Mouse (Mus musculus) heart, adult 2 months (tissue): ENCODE results near the gene Stip1. TPM values are rescaled to one million over a fixed set of nuclear protein-coding genes. Genes with fewer than 3 reads are reported as not detected.
A peak's percentile ranks its signal among the peaks of the same experiment; 100 is the strongest.
"Not testable (repeated sequence)": the region's sequence is repeated elsewhere in the genome, so short reads cannot be mapped to it uniquely, and the experiment has no call there.

Experiments used
- DNase-seq, 2 experiments: peaks; one replicate each; pipeline ENCODE4 v3.0.0; 2021
- H3K27ac ChIP-seq: fragments of 200-600 bp; 2 replicates; pipeline ENCODE4 v1.8.1; 2022
- H3K27me3 ChIP-seq: fragments of 200-500 bp; 2 replicates; pipeline ENCODE4 v1.6.1; 2012; ENCODE audit warnings: mild to moderate bottlenecking, low read length, inconsistent platforms, mixed read lengths; ENCODE audit not compliant: control insufficient read depth, insufficient read depth
- H3K36me3 ChIP-seq: fragments of 200-500 bp; 2 replicates; pipeline ENCODE4 v1.6.1; 2012; ENCODE audit warnings: low read length, inconsistent platforms; ENCODE audit not compliant: control insufficient read depth, insufficient read depth
- H3K4me1 ChIP-seq: fragments of 200-500 bp; 2 replicates; pipeline ENCODE4 v1.6.1; 2011; ENCODE audit warnings: low read length; ENCODE audit not compliant: control insufficient read depth, insufficient read depth
- H3K4me3 ChIP-seq: fragments of 200-600 bp; 2 replicates; pipeline ENCODE4 v1.8.1; 2022
- H3K79me2 ChIP-seq: fragments of 200-500 bp; replicated peaks from 2 replicates; pipeline ENCODE4 v1.6.1; 2012; ENCODE audit warnings: mild to moderate bottlenecking, inconsistent platforms, low read length, moderate library complexity, mixed read lengths; ENCODE audit not compliant: control insufficient read depth, insufficient read depth
- H3K9ac ChIP-seq: fragments of 200-500 bp; 2 replicates; pipeline ENCODE4 v1.6.1; 2012; ENCODE audit warnings: low read depth, mild to moderate bottlenecking, control low read depth, inconsistent platforms, low read length, mixed read lengths
- CTCF ChIP-seq: fragments of 200-600 bp; IDR thresholded peaks from 2 replicates; pipeline ENCODE4 v1.8.1; 2022; ENCODE audit warnings: antibody characterized with exemption, mild to moderate bottlenecking, moderate library complexity
- EP300 ChIP-seq: fragments of 200-500 bp; IDR thresholded peaks from 2 replicates; pipeline ENCODE4 v1.6.1; 2011; ENCODE audit warnings: low read depth, low read length, control low read depth; ENCODE audit not compliant: insufficient read depth
- POLR2A ChIP-seq: fragments of 200-500 bp; IDR thresholded peaks from 2 replicates; pipeline ENCODE4 v1.6.1; 2011; ENCODE audit warnings: mild to moderate bottlenecking, low read depth, low read length, control low read depth; ENCODE audit not compliant: insufficient read depth
- WGBS: fragments of 180-500 bp; shearing (Covaris S2); methylation state at CpG from one replicate; pipeline ENCODE4 v1.1.7; 2018; 5-methylcytosine and 5-hydroxymethylcytosine counted together
- intact Hi-C: fragments of 180-260 bp; cut with DNase I; formaldehyde crosslinking; loops from one replicate; pipeline ENCODE4 v1.15.1; 2025
- polyA plus RNA-seq: library from polyadenylated mRNA; depleted of rRNA; stranded (reverse); fragments of >200 nt; gene quantifications from 2 replicates; pipeline ENCODE4 v1.2.3, GENCODE M21; 2012
- total RNA-seq, 2 experiments: library from RNA; stranded (reverse); gene quantifications; 2 replicates each; pipeline ENCODE4 v1.2.3; 2021

Gene Stip1
- total and polyA plus RNA-seq, 3 experiments, result 49.9 to 121 (median 117) TPM

DNA sequence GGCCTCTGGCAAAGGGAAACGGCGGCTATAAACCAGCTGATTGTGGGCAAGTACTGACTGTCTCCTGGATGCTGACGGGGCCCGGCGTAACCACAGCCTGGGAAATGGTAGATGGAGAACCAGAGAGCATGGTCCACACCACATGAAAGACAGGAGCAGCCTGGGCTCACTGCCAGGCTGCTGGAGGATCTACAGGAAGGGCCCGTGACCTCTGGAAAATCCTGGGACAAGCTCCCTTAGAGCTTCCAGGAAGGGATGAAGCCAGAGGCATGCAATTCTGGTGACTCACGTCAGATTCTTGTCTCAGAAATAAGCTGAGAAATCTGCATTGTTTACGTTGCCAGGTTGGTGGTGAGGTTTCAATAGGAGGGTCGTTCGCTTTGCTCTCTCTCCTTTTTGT is 15.0 kb upstream of the Stip1 start:
- Histone ChIP-seq H3K36me3 (no peaks in the 10 kb centered on the region), H3K4me3 (no peak overlapping the region), H3K9ac (no peak overlapping the region), H3K4me1 (peaks cover 2% of the 10 kb centered on the region), H3K79me2 (no peaks in the 10 kb centered on the region), H3K27ac (peak overlapping the region; percentile 34; the same call in 1 of the 2 replicates), H3K27me3 (no peaks in the 10 kb centered on the region)
- TF ChIP-seq POLR2A (no peak), EP300 (no peak), CTCF (no peak)
- peak in 1 of 2 experiments; percentile 39 for DNase-seq
- intact Hi-C loops, result no loop called here
- 37% methylated on average over 10 of the region's 10 CpGs for WGBS

DNA sequence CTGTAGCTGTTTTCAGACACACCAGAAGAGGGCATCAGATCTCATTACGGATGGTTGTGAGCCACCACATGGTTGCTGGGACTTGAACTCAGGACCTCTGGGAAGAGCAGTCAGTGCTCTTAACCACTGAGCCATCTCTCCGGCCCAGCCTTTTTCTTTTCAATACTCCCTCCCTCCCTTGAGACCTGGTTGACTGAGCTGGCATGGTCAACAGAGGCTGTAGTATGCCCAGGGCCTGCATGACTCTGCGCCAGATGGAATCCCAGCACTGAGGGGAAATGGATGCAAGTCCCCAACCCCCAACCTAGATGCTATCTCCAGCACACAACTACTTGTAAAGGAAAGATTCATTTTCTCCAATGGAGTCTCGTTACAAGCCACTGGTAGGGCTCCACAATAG is 13.6 kb upstream of the Stip1 start:
- 85% methylated on average over 4 of the region's 4 CpGs for WGBS
- intact Hi-C loops, result not testable (repeated sequence)

DNA sequence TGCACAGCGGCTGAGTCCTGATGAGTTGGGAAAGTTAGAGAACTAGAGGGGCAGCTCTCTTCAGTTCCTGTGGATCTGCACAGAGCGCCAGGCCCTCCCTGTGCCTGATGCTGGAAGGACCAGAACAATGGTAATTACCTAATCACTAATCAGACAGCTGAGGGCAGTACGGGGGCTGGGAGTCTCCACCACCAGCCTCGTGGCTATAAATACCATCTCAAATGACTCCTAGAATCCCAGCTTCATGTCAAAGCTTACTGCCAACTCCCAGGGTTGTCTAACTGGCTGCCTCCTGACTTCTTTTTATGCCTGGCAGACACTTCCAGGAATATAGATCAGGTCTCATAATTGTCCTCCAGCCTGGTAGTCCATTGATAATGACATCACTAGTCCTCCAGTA is 4.9 kb upstream of the Stip1 start:
- H3K36me3 ChIP-seq, result no peaks in the 10 kb centered on the region
- peaks cover 8% of the 10 kb centered on the region for H3K4me1 ChIP-seq
- no peak overlapping the region for H3K4me3 ChIP-seq
- H3K27me3 ChIP-seq, result no peaks in the 10 kb centered on the region
- WGBS, result 27% methylated on average over 4 of the region's 4 CpGs
- DNase-seq, result peak in 1 of 2 experiments; percentile 47
- intact Hi-C loops, result no loop called here
- no peak overlapping the region for H3K9ac ChIP-seq
- H3K79me2 ChIP-seq, result no peaks in the 10 kb centered on the region
- peak overlapping the region; percentile 65 for H3K27ac ChIP-seq
- TF ChIP-seq EP300 (no peak), CTCF (no peak), POLR2A (no peak)

More for the DNA sequence above, 13.6 kb upstream of the Stip1 start:
- H3K36me3 ChIP-seq, H3K9ac ChIP-seq, H3K4me3 ChIP-seq, DNase-seq, H3K79me2 ChIP-seq, H3K27ac ChIP-seq, H3K27me3 ChIP-seq, H3K4me1 ChIP-seq: not testable (repeated sequence)

DNA sequence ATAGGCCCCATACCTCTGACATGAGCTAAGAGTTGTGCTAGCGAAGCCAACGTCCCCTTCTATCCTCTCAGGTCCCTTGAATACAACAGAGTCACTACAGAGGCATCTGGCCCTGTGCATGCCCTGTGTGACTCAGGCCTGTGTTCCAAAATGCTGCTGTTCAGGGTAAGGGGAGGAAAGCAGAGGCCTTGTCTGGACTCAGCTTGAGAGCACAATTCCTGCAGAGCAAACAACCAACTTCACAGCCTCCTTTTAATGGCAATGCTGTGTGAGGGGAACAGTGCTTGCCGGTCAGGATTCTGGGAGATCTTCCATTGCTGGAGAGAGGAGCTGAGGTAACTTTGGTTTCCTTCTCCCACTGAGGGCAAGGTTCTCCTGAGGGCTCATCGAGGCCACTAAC is 4.5 kb upstream of the Stip1 start:
- WGBS, result 54% methylated on average over 4 of the region's 4 CpGs
- Histone ChIP-seq H3K36me3 (no peaks in the 10 kb centered on the region), H3K27ac (peak overlapping the region; percentile 65), H3K79me2 (no peaks in the 10 kb centered on the region), H3K9ac (no peak overlapping the region), H3K27me3 (no peaks in the 10 kb centered on the region), H3K4me3 (no peak overlapping the region), H3K4me1 (peaks cover 8% of the 10 kb centered on the region)
- intact Hi-C loops, result no loop called here
- no peak for DNase-seq
- TF ChIP-seq POLR2A (no peak), CTCF (no peak), EP300 (no peak)

DNA sequence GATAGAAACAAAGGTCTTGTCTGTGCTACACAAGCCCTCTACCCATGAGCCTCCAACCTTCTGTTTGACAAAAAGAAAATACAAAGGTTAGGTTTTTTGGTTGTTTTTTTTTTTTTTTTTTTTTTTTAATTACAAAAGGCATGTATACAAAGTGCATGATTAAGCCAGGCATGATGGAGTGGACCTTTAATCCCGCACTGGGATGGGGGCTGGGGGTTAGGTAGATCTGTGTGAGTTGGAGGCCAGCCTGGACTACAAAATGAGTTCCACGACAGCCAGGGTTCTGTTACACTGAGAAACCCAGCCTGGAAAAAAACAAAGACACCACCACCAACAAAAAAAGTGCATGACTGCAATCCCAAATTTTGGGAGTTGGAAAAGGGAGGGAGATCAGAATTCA is 1.4 kb upstream of the Stip1 start:
- WGBS, result 92% methylated on average over 2 of the region's 2 CpGs
- Histone ChIP-seq H3K27me3 (no peaks in the 10 kb centered on the region), H3K36me3 (peaks cover 4% of the 10 kb centered on the region), H3K9ac (no peak overlapping the region), H3K4me1 (peaks cover 14% of the 10 kb centered on the region), H3K27ac (peak overlapping the region; percentile 99), H3K79me2 (peaks cover 1% of the 10 kb centered on the region; the same call in 1 of the 2 replicates), H3K4me3 (no peak overlapping the region; the same call in 1 of the 2 replicates)
- TF ChIP-seq POLR2A (no peak), EP300 (no peak), CTCF (no peak)
- intact Hi-C loops, result no loop called here
- no peak for DNase-seq

DNA sequence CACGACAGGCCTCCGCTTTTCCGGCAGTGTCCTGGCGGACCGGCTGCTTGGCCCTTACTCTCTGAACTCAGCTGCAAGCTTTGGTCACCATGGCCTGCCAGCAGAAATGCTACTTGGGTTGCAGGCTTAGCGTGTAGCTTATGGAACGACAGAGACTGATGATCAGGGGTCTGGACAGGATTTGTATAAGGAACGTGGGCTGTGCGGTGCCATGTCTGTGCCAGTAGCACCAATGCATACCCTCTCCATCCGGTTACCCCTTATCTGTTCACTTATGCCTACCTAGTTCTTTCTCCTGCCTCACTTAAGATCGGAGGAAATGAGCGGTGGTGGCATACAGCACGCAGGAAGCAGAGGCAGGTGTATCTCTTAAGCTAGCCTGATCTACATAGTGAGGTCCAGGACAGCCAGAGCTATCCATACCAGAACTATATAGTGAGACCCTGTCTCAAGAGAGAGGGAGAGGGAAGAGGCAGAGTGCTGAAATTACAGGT is 917 bp upstream of the Stip1 start:
- Histone ChIP-seq H3K79me2 (peaks cover 1% of the 10 kb centered on the region; the same call in 1 of the 2 replicates), H3K27ac (peak overlapping the region; percentile 99), H3K36me3 (peaks cover 4% of the 10 kb centered on the region), H3K9ac (peak overlapping the region; percentile 86), H3K4me3 (peak overlapping the region; percentile 79), H3K27me3 (no peaks in the 10 kb centered on the region), H3K4me1 (peaks cover 14% of the 10 kb centered on the region)
- TF ChIP-seq POLR2A (no peak), CTCF (no peak), EP300 (no peak)
- WGBS, result 16% methylated on average over 13 of the region's 13 CpGs
- intact Hi-C loops, result no loop called here
- no peak for DNase-seq
